Mouse (Mus musculus): ENCODE data around the gene 2310011J03Rik.
A peak's percentile ranks its signal among the peaks of the same experiment; 100 is the strongest.

2310011J03Rik gene

GRCm38 (mm10) chr10:80293325-80293724 is 27.0 kb downstream of the 2310011J03Rik start:
- DNase-seq (ENCODE audit: low spot score in 2 of 2) = no peak

DNA sequence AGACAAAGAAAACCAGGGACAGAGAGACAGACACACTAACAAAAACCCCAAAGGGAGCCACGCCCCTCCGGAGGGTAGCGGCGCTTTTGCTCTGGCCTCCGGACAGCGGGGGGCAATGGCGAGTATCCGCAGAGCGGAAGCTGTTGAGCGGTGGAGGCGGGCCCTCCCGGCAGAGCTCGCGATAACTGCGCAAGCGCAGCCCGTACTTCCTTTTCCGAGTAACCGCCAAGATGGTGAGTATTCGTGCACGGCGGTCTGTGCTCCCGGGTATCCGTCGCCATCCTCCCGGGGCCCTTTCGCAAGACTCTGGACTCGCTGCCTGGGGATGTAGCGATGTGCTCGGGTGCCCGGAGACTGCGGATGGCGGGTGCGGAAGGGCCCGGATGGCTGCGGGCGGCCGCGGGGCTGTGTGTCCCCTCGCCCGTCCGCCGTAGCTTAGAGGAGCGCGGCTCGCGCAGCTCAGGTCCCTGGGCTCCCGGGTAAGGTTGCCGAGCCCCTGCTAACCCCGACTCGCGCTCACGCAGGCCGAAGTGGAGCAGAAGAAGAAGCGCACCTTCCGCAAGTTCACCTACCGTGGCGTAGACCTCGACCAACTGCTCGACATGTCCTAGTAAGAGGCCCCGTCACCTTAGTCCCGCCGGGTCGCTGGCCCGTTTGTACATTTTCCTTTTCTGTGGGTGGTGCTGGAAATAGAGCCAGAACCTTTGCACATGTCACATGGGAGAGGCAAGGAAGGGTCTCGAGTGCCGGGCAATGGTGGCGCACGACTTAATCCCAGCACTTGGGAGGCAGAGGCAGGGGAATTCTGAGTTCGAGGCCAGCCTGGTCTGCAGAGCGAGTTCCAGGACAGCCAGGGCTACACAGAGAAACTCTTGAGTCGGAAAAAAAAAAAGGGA is 27.8 kb downstream of the 2310011J03Rik start, which contains the start of gene Rps15:
Rps15 (plus strand) TSS at position 203 of the 896 bp plus-strand sequence.
- DNase-seq (ENCODE audit: low spot score in 2 of 2) = peak; percentile 86 to 95

- DNase-seq (ENCODE audit: low spot score in 2 of 2) = no peak
These were observed 31.7 kb downstream of the 2310011J03Rik start for GRCm38 (mm10) chr10:80288657-80289056.

- no peak for DNase-seq (ENCODE audit: low spot score in 2 of 2)
These were observed 32.2 kb downstream of the 2310011J03Rik start for GRCm38 (mm10) chr10:80288097-80288496.

DNA sequence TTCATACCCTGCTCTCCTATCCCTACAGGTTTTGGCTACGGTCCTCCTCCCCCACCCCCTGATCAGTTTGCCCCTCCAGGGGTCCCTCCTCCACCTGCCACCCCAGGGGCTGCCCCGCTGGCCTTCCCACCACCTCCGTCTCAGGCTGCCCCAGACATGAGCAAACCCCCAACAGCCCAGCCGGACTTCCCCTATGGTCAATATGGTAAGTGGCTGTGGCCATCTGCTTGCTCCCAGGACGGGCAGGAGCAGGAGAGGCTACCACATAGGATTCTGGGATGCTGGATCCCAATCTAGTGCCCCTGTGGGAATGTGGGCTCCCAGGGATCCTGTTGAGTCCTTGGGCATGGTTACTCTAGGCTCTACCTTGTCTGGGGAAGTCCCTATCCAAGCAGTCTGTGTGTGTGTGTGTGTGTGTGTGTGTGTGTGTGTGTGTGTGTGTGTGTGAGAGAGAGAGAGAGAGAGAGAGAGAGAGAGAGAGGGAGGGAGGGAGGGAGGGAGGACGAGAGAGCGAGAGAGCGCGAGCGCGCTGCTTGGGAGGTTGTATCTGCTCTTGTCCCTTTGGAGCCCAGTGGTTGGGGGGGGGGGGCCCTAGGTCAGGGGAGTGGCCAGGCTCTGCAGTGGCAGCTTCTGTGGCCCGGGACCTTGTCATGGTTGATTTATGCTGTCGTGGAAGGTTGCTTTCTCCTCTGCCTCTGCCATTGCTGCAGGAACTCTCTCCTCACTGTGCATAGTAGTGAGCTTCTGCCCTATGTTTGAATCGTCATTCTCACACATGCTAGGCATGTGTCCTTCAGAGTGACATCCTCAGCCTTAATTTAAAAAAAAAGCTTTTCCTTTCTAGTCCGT is 34.9 kb downstream of the 2310011J03Rik start:
- DNase-seq (ENCODE audit: low spot score in 2 of 2) = no peak

DNA sequence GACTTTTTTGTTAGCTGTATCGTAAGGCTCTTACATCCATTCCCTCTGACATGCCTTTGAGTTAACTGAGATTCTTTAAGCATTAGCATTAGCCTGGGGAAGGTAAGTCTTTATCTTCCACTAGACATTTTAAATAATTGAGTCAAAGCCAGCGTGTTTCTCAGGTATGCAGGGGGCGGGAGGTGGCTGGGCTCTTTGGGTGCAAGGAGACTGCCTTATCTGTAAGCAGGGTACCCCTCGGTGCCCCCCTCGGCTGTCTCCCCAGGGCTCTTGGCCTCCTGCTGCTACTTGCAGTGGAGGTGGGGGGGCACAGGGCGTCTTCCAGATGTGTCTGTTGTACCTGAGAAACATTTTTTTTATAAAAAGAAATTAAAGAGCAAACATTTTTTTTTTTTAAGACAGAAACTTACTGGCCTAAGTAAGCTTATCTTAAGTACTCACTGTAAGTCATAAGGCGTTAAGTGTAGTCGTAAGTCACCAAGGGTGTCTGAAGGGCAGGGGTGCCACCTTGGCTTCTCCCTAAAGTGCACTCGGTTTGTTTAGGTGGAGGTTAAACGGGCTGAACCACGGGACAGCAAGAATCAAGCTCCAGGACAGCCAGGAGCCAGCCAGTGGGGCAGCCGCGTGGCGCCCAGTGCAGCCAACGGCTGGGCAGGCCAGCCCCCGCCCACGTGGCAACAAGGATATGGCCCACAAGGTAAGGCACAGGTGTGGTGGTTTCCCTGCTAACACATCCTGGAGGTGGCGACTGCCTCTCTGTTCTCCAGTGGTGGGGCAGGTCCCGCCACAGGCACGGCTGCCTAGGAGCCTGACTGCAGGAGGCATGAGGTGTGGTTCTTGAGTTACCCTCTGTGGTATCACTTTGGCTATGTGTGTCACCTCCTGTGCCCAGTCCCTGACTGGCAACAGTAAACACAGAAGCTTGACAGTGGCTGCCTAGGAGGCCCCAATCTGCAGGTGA is 37.6 kb downstream of the 2310011J03Rik start:
- DNase-seq (ENCODE audit: low spot score in 2 of 2) = no peak

DNA sequence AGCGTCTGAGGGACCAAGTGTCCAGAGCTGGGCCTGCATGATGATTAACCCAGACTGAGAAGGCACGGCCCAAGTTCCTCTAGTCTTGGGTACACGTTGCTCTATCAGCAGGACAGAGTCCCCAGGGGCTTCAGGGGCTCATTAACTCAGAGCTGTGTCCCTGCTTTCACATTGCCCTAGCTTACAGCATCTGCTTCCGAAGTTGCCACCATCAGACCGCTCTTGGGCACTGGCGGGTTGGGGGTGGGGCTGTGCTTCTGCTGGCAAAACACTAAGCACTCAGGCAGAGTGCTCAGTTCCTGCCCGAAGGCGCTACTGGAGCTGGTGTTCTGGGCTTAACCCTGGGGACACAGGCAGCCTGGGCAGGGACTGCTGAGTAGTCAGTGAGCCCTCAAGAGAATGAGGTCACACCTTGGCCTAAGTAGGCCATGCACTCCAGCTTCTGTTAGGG is 38.4 kb downstream of the 2310011J03Rik start:
- DNase-seq (ENCODE audit: low spot score in 2 of 2) = peak in 1 of 2 experiments; percentile 61

DNA sequence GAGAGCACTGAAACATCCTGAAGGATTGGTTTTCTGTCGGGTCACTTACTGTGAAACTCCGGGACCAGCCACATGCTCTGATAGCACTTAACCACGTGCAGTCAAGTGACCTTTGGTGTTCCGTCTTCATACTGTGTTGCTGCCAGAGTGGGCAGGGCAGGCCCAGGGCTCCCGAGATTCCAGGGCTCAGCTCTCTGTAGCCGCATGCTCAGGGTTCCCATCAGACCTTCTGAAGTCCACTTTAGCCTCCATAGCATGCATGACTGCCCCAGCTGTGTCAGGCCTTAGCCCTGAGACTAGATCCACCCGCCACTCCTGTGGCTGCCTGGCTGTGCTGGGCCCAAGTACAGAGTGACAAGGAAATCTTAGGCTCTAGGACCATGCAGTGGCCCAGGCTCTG is 39.0 kb downstream of the 2310011J03Rik start:
- no peak for DNase-seq (ENCODE audit: low spot score in 2 of 2)

DNA sequence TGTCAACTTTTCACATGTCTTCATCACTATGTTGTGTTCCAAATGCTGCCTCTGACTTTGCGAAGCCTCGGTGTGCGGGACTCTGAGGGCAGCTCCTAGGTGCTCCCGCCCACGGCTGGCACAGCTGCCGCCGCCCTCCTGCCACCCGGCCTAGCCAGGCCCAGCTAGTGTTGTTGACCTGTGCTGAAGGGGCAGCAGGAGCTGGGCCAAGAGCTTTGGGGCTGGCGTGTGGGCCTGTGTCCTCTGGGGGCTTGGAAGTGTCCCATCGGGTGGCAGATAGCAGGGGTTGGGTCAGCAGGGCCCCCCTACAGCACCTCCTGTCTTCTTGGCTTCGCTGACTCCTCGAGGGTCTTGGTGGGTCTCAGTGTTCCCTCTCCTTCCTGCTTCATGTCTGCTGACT is 41.1 kb downstream of the 2310011J03Rik start:
- no peak for DNase-seq (ENCODE audit: low spot score in 2 of 2)

GRCm38 (mm10) chr10:80278390-80278789 is 41.9 kb downstream of the 2310011J03Rik start:
- DNase-seq (ENCODE audit: low spot score in 2 of 2) = no peak

GRCm38 (mm10) chr10:80276238-80276637 is 44.1 kb downstream of the 2310011J03Rik start:
- no peak for DNase-seq (ENCODE audit: low spot score in 2 of 2)

DNA sequence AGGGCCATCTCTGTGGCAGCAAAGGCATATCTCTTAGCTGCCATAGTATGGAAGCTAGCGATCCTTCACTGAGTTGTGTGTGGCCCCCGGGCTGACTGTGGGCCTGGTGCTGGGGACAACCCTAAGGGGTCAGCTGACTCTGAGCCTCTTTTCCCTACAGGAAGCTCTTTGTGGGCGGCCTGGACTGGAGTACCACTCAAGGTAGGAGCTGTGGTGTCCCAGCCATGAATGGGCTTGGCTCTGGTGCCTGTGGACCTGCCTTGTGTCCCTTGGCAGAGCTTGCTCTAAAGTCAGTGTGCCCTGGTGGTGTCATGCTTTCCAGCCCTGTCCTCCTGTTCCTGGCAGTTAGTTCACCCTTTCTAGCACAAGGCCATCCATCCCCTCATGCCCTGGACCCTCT is 46.5 kb downstream of the 2310011J03Rik start:
- DNase-seq (ENCODE audit: low spot score in 2 of 2) = no peak

DNA sequence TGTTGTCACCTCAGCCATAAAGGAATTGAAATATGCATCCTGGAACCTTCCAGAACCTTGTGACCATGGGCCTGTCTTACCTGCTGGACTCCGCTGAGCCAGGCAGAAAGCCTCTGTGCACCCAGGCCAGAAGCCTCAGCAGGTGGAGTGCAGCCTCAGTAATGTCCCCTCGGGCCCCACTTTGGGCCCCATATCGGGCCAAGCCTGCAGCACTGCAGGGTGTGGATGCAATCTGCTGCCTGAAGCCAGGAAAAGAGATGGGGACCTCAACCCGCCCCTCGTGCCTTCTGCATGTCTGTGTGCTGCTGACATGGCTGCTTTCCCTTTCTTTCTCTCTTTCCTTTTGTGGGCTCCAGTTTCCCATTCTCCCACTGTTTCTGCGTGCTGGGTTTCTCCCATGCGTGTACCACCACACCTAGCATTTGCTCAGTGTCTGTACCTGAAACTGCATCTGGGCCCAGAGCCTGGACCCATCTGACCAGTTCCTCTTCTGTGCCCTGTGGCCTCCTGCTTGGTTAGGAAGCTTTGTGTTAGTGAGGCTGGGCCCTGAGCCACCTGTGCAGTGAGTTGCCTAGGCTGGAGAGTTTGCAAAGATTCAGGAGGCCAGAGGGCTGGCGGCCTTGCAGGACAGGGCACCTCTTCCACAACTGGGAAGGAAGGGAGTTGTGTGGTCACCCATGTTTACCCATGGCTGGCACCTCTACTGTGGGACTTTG is 48.3 kb downstream of the 2310011J03Rik start:
- no peak for DNase-seq (ENCODE audit: low spot score in 2 of 2)

DNA sequence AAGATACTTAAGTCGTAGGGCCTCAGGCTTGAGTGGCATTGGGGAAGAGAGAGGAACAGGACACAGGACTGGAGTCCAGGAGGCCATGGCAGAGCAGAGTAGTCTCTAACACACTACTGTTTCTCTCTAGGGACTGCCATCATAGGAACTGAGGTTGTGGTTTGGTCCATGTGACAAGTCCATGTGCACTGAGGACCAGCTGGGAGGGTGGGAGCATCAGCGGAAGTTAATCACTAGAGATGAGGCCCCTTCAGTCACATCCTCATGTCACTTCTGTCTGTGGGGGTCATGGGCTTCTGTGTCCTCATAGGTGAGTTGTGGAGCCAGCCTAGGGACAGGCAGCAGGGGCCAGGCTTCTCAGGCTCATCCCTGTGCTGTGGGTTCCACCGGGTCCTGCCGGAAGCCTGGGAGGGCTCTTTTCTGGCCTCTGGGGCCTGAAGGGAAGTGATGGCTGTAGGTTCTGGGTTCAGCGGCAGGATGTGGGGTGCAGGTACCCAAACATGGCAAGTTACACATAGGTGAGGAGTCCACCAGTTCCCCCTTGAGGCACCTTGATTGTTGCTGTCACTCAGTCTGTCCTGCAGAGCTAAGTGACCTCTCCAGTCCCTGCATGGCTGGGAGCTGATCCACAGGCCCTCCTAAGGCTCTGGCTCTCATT is 49.0 kb downstream of the 2310011J03Rik start:
- DNase-seq (ENCODE audit: low spot score in 2 of 2) = no peak

- no peak for DNase-seq (ENCODE audit: low spot score in 2 of 2)
These were observed 49.6 kb downstream of the 2310011J03Rik start for GRCm38 (mm10) chr10:80270734-80271181.

GRCm38 (mm10) chr10:80270099-80270498 is 50.2 kb downstream of the 2310011J03Rik start:
- DNase-seq (ENCODE audit: low spot score in 2 of 2) = no peak

Measured in urinary bladder, postnatal 36 days (tissue).